Mouse (Mus musculus) right cerebral cortex, postnatal 10 days (tissue): ENCODE results near the gene Rab40c.
"Not testable (repeated sequence)": the region's sequence is repeated elsewhere in the genome, so short reads cannot be mapped to it uniquely, and the experiment has no call there.

Source experiments
- DNase-seq, 2 experiments: peaks; one replicate each; pipeline ENCODE4 v3.0.0; 2021; ENCODE audit warnings: low spot score in 2 of 2

Gene Rab40c

DNA sequence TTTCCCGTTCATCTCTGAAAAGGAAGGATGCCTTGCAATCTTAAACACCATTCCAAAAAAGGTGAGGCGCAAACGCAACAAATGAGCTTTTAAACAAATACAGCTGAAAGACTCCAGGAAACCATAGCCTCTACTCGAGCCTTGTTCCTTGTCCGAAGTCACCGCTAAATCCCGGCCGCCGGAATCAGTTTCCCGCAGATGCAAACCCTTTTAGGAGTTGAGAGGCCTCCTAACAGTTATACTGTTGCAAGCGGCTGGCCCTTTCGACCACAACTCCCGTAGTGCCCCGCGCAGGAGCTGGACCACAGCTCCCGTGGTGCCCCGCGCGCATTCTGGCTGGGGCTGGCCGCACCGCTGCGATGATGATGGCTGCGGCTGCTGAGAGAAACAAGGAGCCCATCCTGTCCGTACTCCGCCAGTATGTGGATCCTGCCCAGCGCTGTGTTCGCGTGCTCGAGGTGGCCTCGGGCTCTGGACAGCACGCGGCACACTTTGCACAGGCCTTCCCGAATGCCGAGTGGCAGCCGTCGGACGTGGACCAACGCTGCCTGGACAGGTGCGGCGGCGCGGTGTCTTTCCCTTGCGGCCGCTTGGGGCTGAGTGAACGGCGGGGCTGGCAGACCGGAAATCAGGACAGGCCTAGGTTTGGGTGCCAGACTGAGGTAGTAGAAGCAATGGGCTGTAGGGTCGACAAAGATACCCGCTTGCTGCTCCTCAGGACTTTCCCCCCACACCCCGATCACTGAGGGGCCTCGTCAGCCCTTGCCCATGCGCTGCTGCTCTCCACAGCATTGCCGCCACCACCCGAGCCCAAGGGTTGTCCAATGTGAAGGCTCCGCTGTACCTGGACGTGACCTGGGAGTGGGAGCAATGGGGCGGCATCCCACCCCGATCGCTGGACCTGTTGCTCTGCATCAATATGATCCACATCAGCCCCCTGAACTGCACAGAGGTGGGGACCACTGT lies 44.1 kb downstream of the Rab40c start:
- DNase-seq: peak; percentile 94

DNA sequence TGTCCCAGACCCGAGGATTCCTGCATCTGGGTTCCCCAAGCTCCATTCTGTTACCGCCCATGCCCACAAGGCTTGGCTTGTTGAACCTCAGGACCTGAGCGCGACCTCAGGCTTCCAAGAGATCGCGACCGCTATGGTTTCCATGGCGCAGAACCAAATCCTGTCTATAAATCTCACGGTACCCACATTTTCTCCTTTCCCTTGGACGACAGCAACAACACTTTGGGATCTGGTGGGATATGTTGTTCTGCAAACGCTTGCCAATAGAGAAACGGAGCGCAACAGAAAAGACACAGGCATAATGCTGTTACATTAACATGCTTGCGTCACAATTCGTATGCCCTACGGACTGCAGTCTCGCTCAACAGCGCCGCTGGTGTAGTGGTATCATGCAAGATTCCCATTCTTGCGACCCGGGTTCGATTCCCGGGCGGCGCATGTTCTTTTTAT lies 44.8 kb downstream of the Rab40c start, which contains the start of gene Mettl26:
Gene Mettl26, plus strand, starts transcription at position 354 of the 450 bp plus-strand sequence.
- DNase-seq: peak; percentile 95 to 96

DNA sequence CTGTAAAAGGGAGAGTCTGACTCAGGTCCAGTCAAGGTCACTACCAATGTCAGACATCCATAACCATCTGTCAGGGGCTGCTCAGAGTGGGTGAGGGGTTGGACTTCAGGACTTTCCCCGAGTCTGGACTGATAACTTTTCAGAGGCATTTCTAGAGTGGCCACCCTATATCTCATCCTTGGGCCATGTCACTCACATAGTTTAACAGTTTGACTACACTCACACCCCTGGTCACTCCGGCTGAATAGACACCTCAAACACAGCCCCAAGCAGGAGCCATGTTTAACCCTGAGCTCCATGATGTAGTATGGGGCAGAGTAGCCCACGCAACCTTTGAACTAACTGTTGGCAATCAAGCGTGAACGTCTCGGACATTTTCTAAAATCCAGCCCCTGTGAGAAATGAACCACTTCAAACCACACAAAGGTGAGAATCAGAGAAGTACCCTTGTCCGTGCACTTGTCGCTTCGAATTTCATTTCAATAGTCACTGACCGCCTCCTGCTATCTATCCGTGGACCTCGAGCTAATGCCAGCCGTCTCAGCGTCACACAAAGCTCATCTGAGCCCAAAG lies 45.3 kb downstream of the Rab40c start:
- DNase-seq: no peak

DNA sequence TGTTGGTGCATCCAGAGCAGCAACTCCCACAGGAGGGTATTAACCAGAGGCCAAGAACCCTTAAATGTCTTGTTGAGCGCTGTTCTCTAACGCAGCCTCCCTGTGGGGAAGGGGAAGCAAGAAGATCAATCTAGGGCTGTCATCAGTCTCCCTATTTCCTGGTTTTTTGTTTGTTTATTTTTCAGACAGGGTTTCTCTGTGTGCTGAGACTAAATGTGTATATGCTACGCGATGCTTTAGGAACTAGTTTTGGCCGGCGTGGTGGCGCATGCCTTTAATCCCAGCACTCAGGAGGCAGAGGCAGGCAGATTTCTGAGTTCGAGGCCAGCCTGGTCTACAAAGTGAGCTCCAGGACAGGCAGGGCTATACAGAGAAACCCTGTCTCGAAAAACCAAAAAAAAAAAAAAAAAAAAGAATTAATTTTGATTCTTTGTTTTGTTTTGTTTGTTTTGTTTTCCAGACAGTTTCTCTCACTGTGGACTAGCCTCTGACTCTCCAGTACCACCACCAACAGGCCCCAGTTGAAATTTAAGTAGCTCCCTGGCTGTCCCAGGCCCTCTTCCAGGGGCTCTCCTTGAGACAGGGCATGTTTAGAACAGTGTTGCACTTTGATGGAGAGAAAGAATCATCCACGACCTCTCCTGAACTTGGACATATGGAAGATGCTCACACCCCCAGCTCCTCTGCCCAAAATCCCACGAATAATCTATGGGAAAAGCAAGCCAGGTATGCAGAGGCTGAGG lies 46.0 kb downstream of the Rab40c start:
- DNase-seq: no peak

DNA sequence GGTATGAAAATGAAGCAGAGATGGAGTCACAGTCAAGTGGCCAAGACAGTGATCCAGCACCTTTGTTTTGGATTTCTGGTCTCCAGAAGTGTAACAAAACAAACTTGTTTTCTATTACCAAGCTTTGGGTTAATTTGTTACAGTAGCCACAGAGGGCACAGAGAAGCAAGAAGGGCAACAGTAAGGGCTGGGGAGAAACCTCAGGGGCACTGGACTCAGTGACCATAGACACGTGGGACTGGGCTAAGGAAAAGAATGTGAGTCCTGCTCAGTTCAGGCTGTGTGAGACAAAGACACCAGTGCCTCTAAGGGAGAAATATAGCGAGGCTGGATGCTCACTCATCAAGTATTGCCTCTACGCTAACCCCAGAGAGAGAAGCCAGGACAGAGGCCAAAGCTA lies 46.9 kb downstream of the Rab40c start:
- DNase-seq: no peak

DNA sequence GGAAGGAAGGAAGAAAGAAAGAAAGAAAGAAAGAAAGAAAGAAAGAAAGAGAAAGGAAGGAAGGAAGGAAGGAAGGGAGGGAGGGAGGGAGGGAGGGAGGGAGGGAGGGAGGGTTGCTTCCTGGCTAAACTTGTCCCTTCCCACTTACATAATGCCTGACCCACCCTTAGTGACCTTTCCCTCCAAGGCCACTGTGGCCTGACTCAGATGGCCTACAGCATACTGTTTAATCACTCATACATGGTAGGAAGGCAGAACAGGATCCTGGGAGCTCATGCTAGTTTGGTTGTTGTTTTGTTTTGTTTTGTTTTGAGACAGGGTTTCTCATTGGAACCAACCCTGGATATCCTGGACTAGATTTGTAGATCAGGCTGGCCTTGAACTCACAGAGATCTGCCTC lies 48.0 kb downstream of the Rab40c start:
- not testable (repeated sequence) for DNase-seq

DNA sequence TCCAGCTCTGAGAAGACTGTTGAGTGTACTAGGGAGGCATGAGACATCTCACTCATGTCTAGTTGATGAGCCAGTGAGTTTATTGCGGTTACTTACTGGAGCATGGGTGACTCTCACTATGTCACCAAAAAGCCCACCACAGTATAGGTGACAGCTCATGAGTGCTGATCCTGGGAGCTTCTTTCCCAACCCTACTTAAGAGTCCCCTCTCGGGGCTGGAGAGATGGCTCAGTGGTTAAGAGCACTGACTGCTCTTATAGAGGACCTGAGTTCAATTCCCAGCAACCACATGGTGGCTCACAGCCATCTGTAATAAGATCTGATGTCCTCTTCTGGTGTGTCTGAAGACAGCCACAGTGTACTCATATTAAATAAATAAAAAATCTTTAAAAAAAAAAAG lies 49.6 kb downstream of the Rab40c start:
- no peak for DNase-seq

DNA sequence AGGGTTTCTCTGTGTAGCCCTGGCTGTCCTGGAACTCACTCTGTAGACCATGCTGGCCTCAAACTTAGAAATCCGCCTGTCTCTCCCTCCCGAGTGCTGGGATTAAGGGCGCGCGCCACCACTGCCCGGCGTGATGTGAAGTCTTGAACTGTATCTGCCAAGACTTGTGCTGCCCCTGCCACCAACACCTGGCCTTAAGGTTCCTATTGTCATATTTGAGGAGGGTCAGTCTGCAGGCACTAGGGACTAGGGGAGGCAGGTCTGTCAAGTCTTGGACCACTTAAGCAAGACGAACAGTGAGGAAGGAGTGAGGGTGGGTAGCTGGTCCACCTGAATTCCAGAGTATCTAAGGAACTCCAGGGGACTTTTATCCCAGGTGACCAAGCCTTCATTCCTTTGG lies 50.0 kb downstream of the Rab40c start:
- DNase-seq: no peak

DNA sequence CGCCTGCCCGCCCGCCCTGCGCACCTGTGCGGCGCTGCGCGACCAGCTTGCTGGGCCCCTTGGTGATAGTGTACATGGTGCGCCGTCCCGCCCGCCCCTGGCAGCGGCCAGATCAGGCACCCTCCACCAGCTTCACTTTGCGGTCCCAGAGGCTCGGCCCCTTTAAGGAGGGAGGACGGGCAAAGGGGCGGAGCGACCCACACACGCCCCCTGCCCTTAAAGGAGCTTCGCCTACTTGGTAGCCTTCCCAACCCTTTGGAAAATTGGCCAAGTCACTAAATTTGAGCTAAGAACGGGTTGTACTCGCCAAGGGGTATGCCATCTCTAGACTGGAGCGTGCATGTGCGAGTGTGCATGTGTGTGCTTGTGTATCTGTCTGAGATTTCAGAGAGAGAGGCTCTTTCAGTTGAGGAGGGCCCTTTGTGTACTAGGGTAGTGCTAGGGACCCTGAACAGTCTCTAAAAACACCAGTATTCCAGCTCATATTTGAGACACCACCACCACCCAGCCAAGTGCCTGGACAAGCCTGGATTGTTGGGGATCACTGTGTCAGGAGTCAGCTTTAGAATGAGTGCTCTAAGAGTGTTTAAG lies 50.8 kb downstream of the Rab40c start, which contains the start of gene Mcrip2:
Gene Mcrip2, minus strand, starts transcription at position 164 of the 591 bp plus-strand sequence.
- peak; percentile 87 to 88 for DNase-seq

DNA sequence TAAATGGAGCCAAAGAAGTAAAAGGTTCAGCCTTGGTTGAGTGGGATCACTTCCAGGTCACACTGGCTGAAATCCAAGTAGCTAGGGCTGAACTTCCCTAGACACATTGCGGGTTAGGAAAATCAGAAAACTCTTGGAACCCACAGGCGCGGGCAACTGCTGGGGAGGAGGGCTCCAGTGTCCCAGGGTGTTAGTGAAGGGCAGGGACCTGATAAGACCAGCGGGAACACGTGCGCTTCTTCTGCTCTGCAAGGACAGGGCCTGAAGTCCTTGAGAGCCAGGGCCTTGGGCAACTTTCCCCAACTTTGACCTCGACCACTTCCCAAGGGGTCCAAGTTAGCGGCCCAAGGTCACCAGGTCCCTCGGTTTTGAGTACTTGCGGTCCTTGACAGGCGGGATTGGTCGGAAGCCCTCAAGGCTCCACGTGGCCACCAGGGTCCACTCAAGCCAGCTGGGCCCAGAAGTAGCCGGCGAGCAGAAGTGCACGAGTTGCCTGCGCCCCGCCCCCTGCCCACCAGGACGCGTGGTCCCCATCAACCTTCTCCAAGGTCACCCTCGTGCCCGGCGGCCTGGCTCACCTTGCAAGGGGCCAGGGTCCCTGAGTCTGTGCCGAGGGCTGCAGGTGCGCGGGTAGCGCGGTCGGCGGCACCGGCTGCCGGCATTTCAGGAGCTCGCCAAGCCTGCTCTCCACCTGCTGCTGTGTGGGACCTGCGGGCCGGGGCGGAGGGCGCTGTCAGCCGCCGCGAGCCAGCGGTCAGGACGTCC lies 51.5 kb downstream of the Rab40c start:
- peak in 1 of 2 experiments; percentile 67 for DNase-seq

DNA sequence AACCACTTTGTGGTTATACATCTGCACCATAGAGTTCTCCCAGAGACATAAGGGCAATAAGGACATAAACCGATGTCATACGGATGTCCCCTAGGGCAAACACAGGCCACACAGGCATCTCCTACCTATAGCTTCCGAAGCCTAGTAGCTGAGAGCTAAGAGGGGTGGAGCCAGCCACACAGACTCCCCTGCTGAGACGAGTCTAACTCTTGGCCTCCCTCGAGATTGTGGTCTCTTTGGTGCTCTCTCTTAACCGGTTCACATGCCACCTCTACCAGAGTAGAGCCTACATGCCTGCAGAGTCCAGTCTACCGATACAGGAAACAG lies 52.1 kb downstream of the Rab40c start:
- no peak for DNase-seq

DNA sequence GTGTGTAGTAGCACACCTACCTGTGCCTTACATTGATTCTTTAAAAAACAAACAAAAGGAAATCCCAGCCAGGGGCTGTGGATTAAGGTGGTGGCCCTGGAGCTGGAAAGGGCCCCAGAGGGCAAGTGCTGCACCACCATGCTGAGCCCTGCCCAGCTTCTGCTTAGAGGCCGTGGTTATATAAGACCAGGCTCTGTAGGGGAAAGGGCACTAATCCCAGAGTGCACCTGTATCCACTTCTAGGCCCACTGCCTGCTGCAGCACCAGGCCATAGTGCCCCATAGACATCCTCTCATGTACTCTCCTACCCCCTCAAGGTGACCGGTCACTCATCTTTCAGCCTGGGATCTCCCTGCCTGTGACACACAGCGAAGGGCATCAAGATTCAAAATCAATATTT lies 53.4 kb downstream of the Rab40c start:
- DNase-seq: no peak

DNA sequence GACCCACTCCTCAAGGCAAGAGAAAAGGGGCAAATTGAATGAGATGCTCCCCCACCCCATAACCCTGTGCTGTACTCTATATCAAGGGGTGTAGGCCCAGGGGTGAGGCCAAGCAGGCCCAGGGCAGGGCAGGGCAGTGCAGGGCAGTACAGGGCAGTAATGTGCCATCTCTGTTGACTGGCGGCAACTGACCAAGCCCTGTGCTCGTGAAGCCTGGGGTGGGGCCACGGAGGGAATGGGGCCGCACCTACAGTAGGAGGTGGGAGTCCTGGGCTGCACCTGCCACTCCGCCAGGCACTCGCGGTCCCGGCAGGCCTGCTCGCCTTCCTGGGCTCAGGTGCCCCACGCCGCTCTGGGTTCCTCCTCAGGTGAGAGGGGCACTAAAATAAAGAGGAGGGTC lies 54.2 kb downstream of the Rab40c start:
- DNase-seq: peak in 1 of 2 experiments; percentile 33

DNA sequence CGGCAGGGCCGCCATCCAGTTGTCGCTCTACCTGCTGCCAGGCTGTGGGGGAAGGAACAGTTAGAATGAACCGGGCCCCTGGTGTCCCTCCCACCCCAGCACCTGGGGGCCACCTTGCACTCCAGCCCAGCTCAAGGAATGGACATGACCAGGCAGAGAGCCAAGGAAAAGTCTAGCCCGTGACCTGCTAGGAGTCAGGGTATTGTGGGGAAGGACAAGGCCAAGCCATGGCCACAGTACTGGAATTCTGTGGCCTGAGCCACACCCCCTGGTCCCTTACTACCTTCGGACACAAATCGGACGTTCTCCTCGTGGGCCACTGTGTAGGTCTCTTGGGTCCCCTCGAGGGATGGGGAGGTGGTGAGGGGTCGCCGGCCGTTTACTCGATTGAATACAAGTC lies 55.2 kb downstream of the Rab40c start:
- no peak for DNase-seq

DNA sequence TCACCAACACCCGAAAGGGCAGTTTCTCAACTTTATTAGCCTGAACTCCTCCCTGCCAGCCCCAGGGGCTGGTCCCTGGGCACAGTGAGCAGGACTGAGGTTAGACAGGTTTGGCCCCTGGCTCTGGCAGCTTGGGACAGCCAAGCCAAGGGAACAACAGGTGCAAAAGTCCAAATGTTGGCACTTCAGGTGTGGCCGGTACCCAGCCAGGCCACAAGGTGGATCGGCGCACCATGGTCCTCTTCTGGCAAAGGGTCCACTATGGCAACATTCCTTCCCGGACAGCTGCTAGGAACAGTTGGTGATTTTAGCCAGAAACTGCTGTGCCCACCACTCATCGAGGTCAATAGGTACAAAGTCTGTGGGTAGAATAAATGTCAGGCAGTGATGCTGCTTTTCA lies 55.8 kb downstream of the Rab40c start:
- no peak for DNase-seq

DNA sequence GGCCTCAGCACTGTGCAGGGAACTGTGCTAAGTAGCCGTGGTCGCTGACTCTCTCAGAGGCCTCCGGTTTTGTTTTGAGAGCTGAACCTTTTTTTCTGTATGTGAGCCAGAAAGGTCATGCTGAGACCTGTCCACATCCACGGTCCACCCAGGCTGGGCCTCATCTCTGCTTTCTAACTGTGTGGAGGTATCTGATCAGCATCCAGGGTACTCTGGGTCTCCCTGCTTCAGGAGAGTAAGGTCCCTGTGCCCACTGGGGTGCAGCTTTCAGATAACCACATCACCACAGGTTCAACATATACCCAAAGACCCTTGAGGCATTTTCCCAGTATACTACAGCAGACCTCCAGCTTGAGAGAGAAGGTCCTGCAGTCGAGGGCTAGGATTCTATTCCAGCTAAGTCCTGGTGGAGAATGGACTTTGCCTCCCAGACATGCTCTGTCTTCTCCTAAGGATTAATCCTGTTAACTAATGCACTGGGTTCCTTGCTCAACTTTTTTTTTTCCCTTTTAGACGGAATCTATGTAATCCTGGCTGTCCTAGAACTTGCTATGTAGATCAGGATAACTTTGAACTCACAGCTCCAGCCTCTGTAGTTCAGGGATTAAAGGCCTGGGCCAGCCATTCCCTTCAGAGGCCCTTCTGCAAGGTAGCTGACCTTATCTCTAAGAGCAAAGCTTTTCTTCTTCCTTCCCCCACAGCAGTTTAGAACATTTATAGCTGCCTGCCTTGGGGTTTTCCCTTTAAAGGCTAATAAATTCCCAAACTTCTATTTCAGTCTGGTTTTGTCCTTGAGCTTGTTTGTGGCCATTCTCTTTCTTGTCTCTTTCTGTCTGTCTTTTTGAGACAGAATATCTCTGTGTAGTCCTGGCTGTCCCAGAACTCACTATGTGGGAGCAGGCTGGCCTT lies 57.6 kb downstream of the Rab40c start:
- no peak for DNase-seq

DNA sequence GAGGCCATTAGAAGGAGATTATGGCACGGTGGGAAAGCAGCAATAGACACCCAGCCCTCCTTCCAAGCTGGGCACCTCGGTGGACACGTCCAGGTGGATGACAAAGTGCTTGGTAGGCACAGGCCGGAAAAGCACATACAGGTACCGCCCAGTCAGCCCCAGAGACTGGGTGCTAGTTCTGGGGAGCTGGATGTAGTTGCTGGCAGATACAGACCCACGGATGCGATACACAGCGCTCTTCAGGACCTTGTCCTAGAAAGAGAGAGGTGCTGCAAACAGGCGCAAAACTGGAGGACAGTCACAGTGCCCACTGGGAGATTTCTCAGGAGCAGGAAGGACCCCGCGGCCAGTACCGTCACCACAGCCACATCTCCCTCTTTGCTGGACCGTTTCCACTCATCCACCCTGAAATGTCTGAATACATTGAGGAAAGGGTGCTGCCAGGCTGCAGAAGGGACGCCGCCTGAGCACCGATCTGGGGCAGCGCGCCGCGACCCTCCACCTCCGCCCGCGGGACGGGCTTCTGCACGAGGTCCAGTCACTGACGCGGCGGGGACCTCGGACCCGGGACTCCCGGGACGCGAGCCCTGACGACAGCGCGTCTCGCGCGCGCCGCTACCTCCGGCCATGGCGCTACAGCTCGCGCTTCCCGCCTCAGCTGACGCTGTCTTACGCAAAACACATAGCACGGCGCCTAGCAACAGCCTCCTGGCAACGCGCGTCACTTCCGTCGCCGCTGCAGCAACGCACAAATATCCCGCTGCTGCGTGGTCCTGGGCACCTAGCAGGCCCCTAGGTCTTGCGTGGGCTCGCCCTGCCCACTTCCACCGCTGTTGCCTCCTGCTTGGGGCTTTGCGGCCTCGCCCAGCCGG lies 58.5 kb downstream of the Rab40c start, which contains the start of gene Wdr90:
Gene Wdr90, minus strand, starts transcription at position 670 of the 872 bp plus-strand sequence.
- peak; percentile 95 to 96 for DNase-seq

DNA sequence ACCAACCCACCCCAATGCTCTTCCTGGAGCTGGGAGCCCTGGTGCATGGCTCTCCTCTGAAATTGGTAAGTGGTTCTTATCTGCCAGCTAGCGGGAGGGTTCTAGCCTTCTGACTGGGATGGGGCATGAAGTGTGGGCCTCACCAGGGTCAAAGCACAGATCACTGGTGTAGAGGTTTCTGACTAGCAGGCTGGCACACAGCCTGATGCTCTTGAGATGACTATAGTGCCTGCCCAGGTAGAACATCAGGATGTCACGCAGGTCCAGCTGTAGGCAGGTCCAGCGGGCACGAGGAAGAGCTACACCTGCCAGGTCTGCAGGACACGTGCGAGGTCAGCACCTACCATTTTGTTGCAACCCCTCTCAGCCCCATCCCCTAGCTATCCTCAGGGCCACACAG lies 59.3 kb downstream of the Rab40c start:
- DNase-seq: no peak

DNA sequence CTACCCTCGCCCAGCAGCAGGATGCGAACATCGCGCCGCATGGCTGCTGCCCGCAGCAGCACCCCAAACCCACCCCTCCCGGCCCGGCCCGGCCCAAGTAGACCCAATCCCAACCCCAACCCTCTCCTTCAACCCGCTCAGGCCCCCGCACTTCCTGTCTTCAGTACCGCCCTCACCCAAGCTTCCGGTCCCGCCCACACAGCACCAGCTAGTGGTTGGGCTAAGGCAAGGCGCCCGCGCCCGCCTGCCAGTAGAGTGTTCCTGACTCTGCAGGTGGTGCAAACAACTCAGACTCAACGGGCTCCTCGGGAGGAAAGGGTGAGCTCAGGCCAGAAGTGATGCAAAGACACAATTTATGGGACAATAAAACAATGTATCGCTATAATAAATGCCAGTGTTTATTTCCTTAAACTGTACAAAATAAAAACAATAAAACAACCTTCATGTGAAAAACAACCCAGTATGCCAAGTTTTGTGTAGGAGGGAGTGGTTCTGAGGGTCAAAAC lies 75.1 kb downstream of the Rab40c start, which contains the start of gene Rhot2:
Gene Rhot2, minus strand, starts transcription at position 456 of the 506 bp plus-strand sequence.
- peak; percentile 97 to 98 for DNase-seq
